Mouse (Mus musculus): ENCODE measurements around the gene Zbtb11. TPM values are rescaled to one million over a fixed set of nuclear protein-coding genes. Genes with fewer than 3 reads are reported as not detected.
"Not testable (repeated sequence)": the region's sequence is repeated elsewhere in the genome, so short reads cannot be mapped to it uniquely, and the experiment has no call there.

The Zbtb11 gene
- total and polyA plus RNA-seq, 2 experiments, result 2.8 to 8.6 TPM

DNA sequence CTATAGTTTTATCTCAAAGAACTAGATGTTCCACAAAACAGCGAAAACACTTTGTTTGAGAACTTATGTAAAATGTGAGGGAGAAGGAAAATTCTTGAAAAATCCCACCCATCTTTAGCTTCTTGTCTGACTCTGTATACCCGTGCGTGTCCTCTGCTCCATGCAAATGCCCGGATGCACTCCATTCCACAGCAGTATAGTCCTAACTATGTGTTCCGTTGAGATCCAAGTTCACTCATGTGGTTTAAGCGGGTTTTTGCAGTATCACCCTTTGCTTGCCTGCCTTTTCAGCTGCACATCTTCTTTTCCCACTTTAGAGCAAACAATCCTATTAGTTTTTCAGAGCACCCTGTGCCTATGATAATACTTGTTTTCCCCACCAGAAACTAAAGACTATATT lies 62.8 kb downstream of the Zbtb11 start:
- Histone ChIP-seq H3K27ac (replicated peaks; ENCODE audit: insufficient read depth, low read depth, low read length) (no peak overlapping the region), H3K36me3 (ENCODE audit: control insufficient read depth, insufficient read depth, low read length) (peaks cover 11% of the 10 kb centered on the region), H3K9ac (ENCODE audit: low read depth, low read length) (peak overlapping the region; percentile 37; the same call in 1 of the 2 replicates), H3K27me3 (ENCODE audit: control insufficient read depth, insufficient read depth, low read length) (no peaks in the 10 kb centered on the region), H3K4me3 (ENCODE audit: insufficient read depth, low read depth, low read length) (peak overlapping the region; percentile 49; the same call in 1 of the 2 replicates), H3K79me2 (ENCODE audit: control insufficient read depth, insufficient read depth, low read length) (peaks cover 8% of the 10 kb centered on the region; the same call in 1 of the 2 replicates), H3K4me1 (ENCODE audit: control insufficient read depth, insufficient read depth, low read length) (peaks cover 4% of the 10 kb centered on the region)
- peak; percentile 16 for DNase-seq (ENCODE audit: extremely low read depth, low read depth, low spot score)
- no peak for TF ChIP-seq CTCF (IDR thresholded peaks at IDR 0.05; ENCODE audit: low read depth, low read length)
- TF ChIP-seq POLR2A (IDR thresholded peaks at IDR 0.05; ENCODE audit: extremely low read depth, insufficient read depth, low read length), result no peak
- WGBS, result 30% methylated on average over 6 of the region's 6 CpGs

DNA sequence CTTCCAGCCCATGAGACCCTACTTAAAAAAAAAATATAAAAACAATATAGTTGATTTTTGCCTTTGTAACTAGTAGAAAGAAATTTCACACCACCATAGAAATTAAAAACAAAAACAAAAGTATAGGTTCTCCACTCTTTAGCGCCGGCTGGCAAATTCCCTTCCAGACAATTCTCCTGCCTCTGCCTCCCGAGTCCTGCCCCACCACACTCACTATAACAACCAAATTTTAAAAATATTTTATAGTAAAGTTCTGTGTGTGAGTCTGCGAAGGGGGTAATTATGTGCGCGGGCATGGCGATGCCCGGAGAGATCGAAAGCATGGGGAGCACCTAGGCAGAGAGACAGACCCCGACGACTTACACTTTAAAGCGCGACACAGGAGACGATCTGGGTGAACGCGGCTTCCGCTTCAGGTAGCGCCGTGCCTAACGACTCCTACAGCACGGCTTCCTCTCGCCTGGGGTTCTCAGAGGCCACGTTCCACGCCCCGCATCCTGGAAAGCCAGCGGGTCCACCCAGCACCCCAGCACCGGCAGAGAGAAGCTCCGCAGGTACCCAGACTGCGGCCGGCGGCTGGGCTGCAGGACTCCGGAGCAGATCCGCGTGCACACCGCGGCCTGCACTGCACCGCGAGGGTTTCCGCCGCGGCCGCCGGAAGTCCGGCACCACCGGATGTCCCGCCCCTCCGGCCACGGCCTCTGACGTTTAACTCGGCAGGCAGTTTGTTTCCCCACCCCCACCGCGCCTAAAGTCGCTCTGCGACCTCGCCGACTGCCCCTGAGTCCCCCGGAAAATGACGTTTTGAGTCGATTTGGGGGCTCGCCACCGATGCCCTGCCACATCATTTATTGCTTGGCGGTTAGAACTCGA lies 63.7 kb downstream of the Zbtb11 start, which contains the start of gene Trmt10c:
TSS of gene Trmt10c (minus strand) at position 682 of the 873 bp plus-strand sequence.
- Histone ChIP-seq H3K27me3 (ENCODE audit: control insufficient read depth, insufficient read depth, low read length) (no peaks in the 10 kb centered on the region), H3K36me3 (ENCODE audit: control insufficient read depth, insufficient read depth, low read length) (peaks cover 11% of the 10 kb centered on the region), H3K4me3 (ENCODE audit: insufficient read depth, low read depth, low read length) (peak within 1 kb of the TSS; percentile 94), H3K27ac (replicated peaks; ENCODE audit: insufficient read depth, low read depth, low read length) (peak within 1 kb of the TSS; percentile 96), H3K4me1 (ENCODE audit: control insufficient read depth, insufficient read depth, low read length) (peaks cover 4% of the 10 kb centered on the region), H3K79me2 (ENCODE audit: control insufficient read depth, insufficient read depth, low read length) (peaks cover 8% of the 10 kb centered on the region; the same call in 1 of the 2 replicates), H3K9ac (ENCODE audit: low read depth, low read length) (peak within 1 kb of the TSS; percentile 97)
- WGBS, result under 1% methylated on average over 63 of the region's 63 CpGs
- DNase-seq (ENCODE audit: extremely low read depth, low read depth, low spot score), result peak; percentile 74
- TF ChIP-seq POLR2A (IDR thresholded peaks at IDR 0.05; ENCODE audit: extremely low read depth, insufficient read depth, low read length), result peak; percentile 67; the same call in 1 of the 2 replicates
- no peak for TF ChIP-seq CTCF (IDR thresholded peaks at IDR 0.05; ENCODE audit: low read depth, low read length)

DNA sequence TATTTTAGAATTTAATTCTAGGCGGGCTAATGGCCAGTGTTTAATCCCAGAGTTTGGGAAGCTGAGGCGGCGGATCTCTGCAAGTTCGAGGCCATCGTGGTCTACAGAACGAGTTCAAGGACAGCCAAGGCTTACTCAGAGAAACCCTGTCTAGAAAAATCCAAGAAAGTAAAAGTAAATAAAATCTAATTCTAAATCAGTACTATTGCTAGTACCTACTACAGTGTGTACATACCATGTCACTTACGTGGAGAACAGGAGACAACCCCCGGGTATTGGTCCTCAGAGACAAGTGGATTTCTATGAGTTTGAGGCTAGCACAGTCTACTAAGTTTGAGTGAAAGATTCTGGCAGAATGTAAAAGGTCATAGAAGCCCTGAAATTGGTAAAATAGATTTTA lies 64.4 kb downstream of the Zbtb11 start:
- TF ChIP-seq POLR2A (IDR thresholded peaks at IDR 0.05; ENCODE audit: extremely low read depth, insufficient read depth, low read length) (no peak), CTCF (IDR thresholded peaks at IDR 0.05; ENCODE audit: low read depth, low read length) (no peak)
- WGBS, result 16% methylated on average over 8 of the region's 8 CpGs

GRCm38 (mm10) chr16:56048038-56048437 lies 74.4 kb downstream of the Zbtb11 start, which contains the start of gene Senp7:
Gene Senp7, plus strand, starts transcription at chr16:56048338.
- H3K27ac ChIP-seq (replicated peaks; ENCODE audit: insufficient read depth, low read depth, low read length); H3K4me3 ChIP-seq (ENCODE audit: insufficient read depth, low read depth, low read length); DNase-seq (ENCODE audit: extremely low read depth, low read depth, low spot score); H3K36me3 ChIP-seq (ENCODE audit: control insufficient read depth, insufficient read depth, low read length); H3K4me1 ChIP-seq (ENCODE audit: control insufficient read depth, insufficient read depth, low read length); H3K9ac ChIP-seq (ENCODE audit: low read depth, low read length); H3K79me2 ChIP-seq (ENCODE audit: control insufficient read depth, insufficient read depth, low read length); H3K27me3 ChIP-seq (ENCODE audit: control insufficient read depth, insufficient read depth, low read length): not testable (repeated sequence)
- WGBS, result no CpG with 5 or more reads among the region's 4 CpGs

More for the DNA sequence above, 64.4 kb downstream of the Zbtb11 start:
- H3K9ac ChIP-seq (ENCODE audit: low read depth, low read length), result peak overlapping the region; percentile 88
- no peak for DNase-seq (ENCODE audit: extremely low read depth, low read depth, low spot score)
- peaks cover 11% of the 10 kb centered on the region for H3K36me3 ChIP-seq (ENCODE audit: control insufficient read depth, insufficient read depth, low read length)
- H3K27ac ChIP-seq (replicated peaks; ENCODE audit: insufficient read depth, low read depth, low read length), result peak overlapping the region; percentile 96
- H3K4me1 ChIP-seq (ENCODE audit: control insufficient read depth, insufficient read depth, low read length), result peaks cover 4% of the 10 kb centered on the region
- H3K27me3 ChIP-seq (ENCODE audit: control insufficient read depth, insufficient read depth, low read length), result no peaks in the 10 kb centered on the region
- H3K4me3 ChIP-seq (ENCODE audit: insufficient read depth, low read depth, low read length), result peak overlapping the region; percentile 94
- H3K79me2 ChIP-seq (ENCODE audit: control insufficient read depth, insufficient read depth, low read length), result peaks cover 8% of the 10 kb centered on the region; the same call in 1 of the 2 replicates

DNA sequence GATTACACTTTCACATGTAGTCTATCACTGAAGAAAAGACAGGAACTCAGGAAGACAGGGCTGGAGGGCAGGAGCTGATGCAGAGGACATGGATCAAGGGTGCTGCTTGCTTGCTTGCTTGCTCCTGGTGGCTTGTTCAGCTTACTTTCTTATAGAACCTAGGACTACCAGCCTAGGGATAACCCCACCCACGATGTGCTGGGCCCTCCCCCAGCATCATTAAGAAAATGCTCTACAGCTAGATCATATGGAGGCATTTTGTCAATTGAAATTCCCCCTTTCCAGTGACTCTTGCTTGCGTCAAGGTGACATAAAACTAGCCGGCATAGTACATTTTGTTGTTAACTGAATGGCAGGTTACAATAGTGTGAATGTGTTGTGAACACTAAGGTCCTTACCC lies 82.2 kb downstream of the Zbtb11 start:
- no peaks in the 10 kb centered on the region for H3K4me1 ChIP-seq (ENCODE audit: control insufficient read depth, insufficient read depth, low read length)
- TF ChIP-seq POLR2A (IDR thresholded peaks at IDR 0.05; ENCODE audit: extremely low read depth, insufficient read depth, low read length), result no peak
- WGBS, result 88% methylated on average over 3 of the region's 3 CpGs
- H3K4me3 ChIP-seq (ENCODE audit: insufficient read depth, low read depth, low read length), result no peak overlapping the region
- no peak for DNase-seq (ENCODE audit: extremely low read depth, low read depth, low spot score)
- no peaks in the 10 kb centered on the region for H3K79me2 ChIP-seq (ENCODE audit: control insufficient read depth, insufficient read depth, low read length)
- H3K9ac ChIP-seq (ENCODE audit: low read depth, low read length), result no peak overlapping the region
- no peak overlapping the region for H3K27ac ChIP-seq (replicated peaks; ENCODE audit: insufficient read depth, low read depth, low read length)
- no peaks in the 10 kb centered on the region for H3K27me3 ChIP-seq (ENCODE audit: control insufficient read depth, insufficient read depth, low read length)
- no peaks in the 10 kb centered on the region for H3K36me3 ChIP-seq (ENCODE audit: control insufficient read depth, insufficient read depth, low read length)

Data from liver, adult 2 months (tissue).